Mouse (Mus musculus) hindbrain, embryonic 15.5 days (tissue): ENCODE measurements around the gene Jmjd8. TPM values are rescaled to one million over a fixed set of nuclear protein-coding genes. Genes with fewer than 3 reads are reported as not detected.

Experiments
- ATAC-seq: fragments of 200-750 bp; cut with Nextera tagmentation; 2 replicates; pipeline ENCODE4 v1.8.0; 2017; ENCODE audit warnings: low read depth, moderate number of reproducible peaks, moderate TSS enrichment; ENCODE audit not compliant: low FRiP score
- H3K27ac ChIP-seq: fragments of 300-500 bp; sonication (generic); replicated peaks from 2 replicates; pipeline ENCODE4 v1.5.1; 2015; ENCODE audit warnings: mild to moderate bottlenecking, inconsistent platforms
- H3K27me3 ChIP-seq: fragments of 300-500 bp; sonication (generic); 2 replicates; pipeline ENCODE4 v1.6.1; 2015; ENCODE audit warnings: control low read depth, inconsistent platforms
- H3K36me3 ChIP-seq: fragments of 300-500 bp; sonication (generic); 2 replicates; pipeline ENCODE4 v1.6.1; 2015; ENCODE audit warnings: control low read depth, inconsistent platforms
- H3K4me1 ChIP-seq: fragments of 300-500 bp; sonication (generic); replicated peaks from 2 replicates; pipeline ENCODE4 v1.6.1; 2015; ENCODE audit warnings: control low read depth, inconsistent platforms
- H3K4me2 ChIP-seq: fragments of 300-500 bp; sonication (generic); 2 replicates; pipeline ENCODE4 v1.6.1; 2015; ENCODE audit warnings: moderate library complexity, mild to moderate bottlenecking, inconsistent platforms
- H3K4me3 ChIP-seq: fragments of 300-500 bp; sonication (generic); 2 replicates; pipeline ENCODE4 v1.5.1; 2015; ENCODE audit warnings: mild to moderate bottlenecking, inconsistent platforms
- H3K9ac ChIP-seq: fragments of 300-500 bp; sonication (generic); 2 replicates; pipeline ENCODE4 v1.6.1; 2015; ENCODE audit warnings: inconsistent platforms
- H3K9me3 ChIP-seq: fragments of 300-500 bp; sonication (generic); 2 replicates; pipeline ENCODE4 v1.6.1; 2016; ENCODE audit warnings: control low read depth, inconsistent platforms
- WGBS: fragments of 180-500 bp; shearing (Covaris S2); methylation state at CpG from one replicate; pipeline ENCODE4 v1.1.7; 2015; 5-methylcytosine and 5-hydroxymethylcytosine counted together
- polyA plus RNA-seq: library from polyadenylated mRNA; unstranded; fragments of >200 nt; fragmentation: Nextera tagmentation; extraction: Ambion mirVana; gene quantifications from 2 replicates; pipeline ENCODE4 v1.2.1, GENCODE M21; 2015

Gene Jmjd8
- polyA plus RNA-seq, 1 experiment from 2014 or later, result 55.0 TPM

GRCm38 (mm10) chr17:25843636-25844395 lies 15.1 kb downstream of the Jmjd8 start:
- peak overlapping the region; percentile 69 for H3K27ac ChIP-seq
- ATAC-seq, result peak; percentile 52
- peak overlapping the region; percentile 71 for H3K9ac ChIP-seq
- H3K27me3 ChIP-seq, result no peaks in the 10 kb centered on the region
- peak overlapping the region; percentile 93 for H3K4me2 ChIP-seq
- 3% methylated on average over 37 of the region's 38 CpGs for WGBS
- H3K9me3 ChIP-seq, result no peaks in the 10 kb centered on the region
- H3K36me3 ChIP-seq, result peaks cover 46% of the 10 kb centered on the region
- peak overlapping the region; percentile 95 for H3K4me3 ChIP-seq
- H3K4me1 ChIP-seq, result peaks cover 19% of the 10 kb centered on the region

GRCm38 (mm10) chr17:25844396-25844901 lies 15.8 kb downstream of the Jmjd8 start, which contains the start of gene Rhot2:
TSS of gene Rhot2 (minus strand) at chr17:25844851.
- peaks cover 40% of the 10 kb centered on the region for H3K36me3 ChIP-seq
- ATAC-seq, result peak; percentile 88
- WGBS, result 1% methylated on average over 21 of the region's 21 CpGs

GRCm38 (mm10) chr17:25860229-25860628 lies 31.6 kb downstream of the Jmjd8 start:
- no peak overlapping the region for H3K27ac ChIP-seq
- H3K4me3 ChIP-seq, result 0 out of 2 replicates have a peak overlapping the region, but pooled peaks have one; percentile 65
- H3K27me3 ChIP-seq, result no peaks in the 10 kb centered on the region
- H3K9me3 ChIP-seq, result no peaks in the 10 kb centered on the region
- ATAC-seq, result no peak
- peak overlapping the region; percentile 92; the same call in 1 of the 2 replicates for H3K4me2 ChIP-seq
- H3K36me3 ChIP-seq, result no peaks in the 10 kb centered on the region
- peaks cover 18% of the 10 kb centered on the region for H3K4me1 ChIP-seq
- WGBS, result 91% methylated on average over 6 of the region's 6 CpGs
- H3K9ac ChIP-seq, result no peak overlapping the region

More at GRCm38 (mm10) chr17:25844396-25844901, 15.8 kb downstream of the Jmjd8 start, which contains the start of gene Rhot2:
- Histone ChIP-seq H3K4me3 (peak within 1 kb of the TSS; percentile 95), H3K4me2 (peak within 1 kb of the TSS; percentile 93), H3K27ac (peak within 1 kb of the TSS; percentile 69), H3K4me1 (peaks cover 19% of the 10 kb centered on the region), H3K9me3 (no peaks in the 10 kb centered on the region), H3K27me3 (no peaks in the 10 kb centered on the region), H3K9ac (peak within 1 kb of the TSS; percentile 71)

- Histone ChIP-seq H3K36me3 (no peaks in the 10 kb centered on the region), H3K27ac (peak within 1 kb of the TSS; percentile 81), H3K4me3 (peak within 1 kb of the TSS; percentile 65), H3K9ac (peak within 1 kb of the TSS; percentile 69), H3K4me1 (peaks cover 18% of the 10 kb centered on the region), H3K9me3 (no peaks in the 10 kb centered on the region), H3K27me3 (no peaks in the 10 kb centered on the region), H3K4me2 (peak within 1 kb of the TSS; percentile 92)
- 3% methylated on average over 65 of the region's 65 CpGs for WGBS
- ATAC-seq, result peak; percentile 93
Observed at GRCm38 (mm10) chr17:25860832-25861703, 32.4 kb downstream of the Jmjd8 start, which contains the start of gene Wdr90. TSS of gene Wdr90 (minus strand) at chr17:25861501.

DNA sequence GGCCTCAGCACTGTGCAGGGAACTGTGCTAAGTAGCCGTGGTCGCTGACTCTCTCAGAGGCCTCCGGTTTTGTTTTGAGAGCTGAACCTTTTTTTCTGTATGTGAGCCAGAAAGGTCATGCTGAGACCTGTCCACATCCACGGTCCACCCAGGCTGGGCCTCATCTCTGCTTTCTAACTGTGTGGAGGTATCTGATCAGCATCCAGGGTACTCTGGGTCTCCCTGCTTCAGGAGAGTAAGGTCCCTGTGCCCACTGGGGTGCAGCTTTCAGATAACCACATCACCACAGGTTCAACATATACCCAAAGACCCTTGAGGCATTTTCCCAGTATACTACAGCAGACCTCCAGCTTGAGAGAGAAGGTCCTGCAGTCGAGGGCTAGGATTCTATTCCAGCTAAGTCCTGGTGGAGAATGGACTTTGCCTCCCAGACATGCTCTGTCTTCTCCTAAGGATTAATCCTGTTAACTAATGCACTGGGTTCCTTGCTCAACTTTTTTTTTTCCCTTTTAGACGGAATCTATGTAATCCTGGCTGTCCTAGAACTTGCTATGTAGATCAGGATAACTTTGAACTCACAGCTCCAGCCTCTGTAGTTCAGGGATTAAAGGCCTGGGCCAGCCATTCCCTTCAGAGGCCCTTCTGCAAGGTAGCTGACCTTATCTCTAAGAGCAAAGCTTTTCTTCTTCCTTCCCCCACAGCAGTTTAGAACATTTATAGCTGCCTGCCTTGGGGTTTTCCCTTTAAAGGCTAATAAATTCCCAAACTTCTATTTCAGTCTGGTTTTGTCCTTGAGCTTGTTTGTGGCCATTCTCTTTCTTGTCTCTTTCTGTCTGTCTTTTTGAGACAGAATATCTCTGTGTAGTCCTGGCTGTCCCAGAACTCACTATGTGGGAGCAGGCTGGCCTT lies 33.3 kb downstream of the Jmjd8 start:
- peak overlapping the region; percentile 69 for H3K9ac ChIP-seq
- peaks cover 23% of the 10 kb centered on the region for H3K4me1 ChIP-seq
- peak overlapping the region; percentile 81 for H3K27ac ChIP-seq
- no peak for ATAC-seq
- peak overlapping the region; percentile 92 for H3K4me2 ChIP-seq
- H3K27me3 ChIP-seq, result no peaks in the 10 kb centered on the region
- peak overlapping the region; percentile 65 for H3K4me3 ChIP-seq
- WGBS, result 12% methylated on average over 6 of the region's 6 CpGs
- H3K36me3 ChIP-seq, result no peaks in the 10 kb centered on the region
- no peaks in the 10 kb centered on the region for H3K9me3 ChIP-seq

GRCm38 (mm10) chr17:25863681-25864080 lies 35.0 kb downstream of the Jmjd8 start:
- Histone ChIP-seq H3K36me3 (no peaks in the 10 kb centered on the region), H3K4me2 (no peak overlapping the region), H3K4me1 (peaks cover 36% of the 10 kb centered on the region), H3K9ac (no peak overlapping the region), H3K27me3 (no peaks in the 10 kb centered on the region), H3K27ac (no peak overlapping the region), H3K4me3 (no peak overlapping the region), H3K9me3 (no peaks in the 10 kb centered on the region)
- no peak for ATAC-seq
- WGBS, result 94% methylated on average over 6 of the region's 6 CpGs

- Histone ChIP-seq H3K27ac (no peak overlapping the region), H3K4me2 (no peak overlapping the region), H3K27me3 (no peaks in the 10 kb centered on the region), H3K9ac (no peak overlapping the region), H3K36me3 (no peaks in the 10 kb centered on the region), H3K9me3 (no peaks in the 10 kb centered on the region), H3K4me1 (peaks cover 40% of the 10 kb centered on the region), H3K4me3 (no peak overlapping the region)
- 90% methylated on average over 14 of the region's 14 CpGs for WGBS
- ATAC-seq, result no peak
Observed at GRCm38 (mm10) chr17:25864311-25864710, 35.6 kb downstream of the Jmjd8 start.

DNA sequence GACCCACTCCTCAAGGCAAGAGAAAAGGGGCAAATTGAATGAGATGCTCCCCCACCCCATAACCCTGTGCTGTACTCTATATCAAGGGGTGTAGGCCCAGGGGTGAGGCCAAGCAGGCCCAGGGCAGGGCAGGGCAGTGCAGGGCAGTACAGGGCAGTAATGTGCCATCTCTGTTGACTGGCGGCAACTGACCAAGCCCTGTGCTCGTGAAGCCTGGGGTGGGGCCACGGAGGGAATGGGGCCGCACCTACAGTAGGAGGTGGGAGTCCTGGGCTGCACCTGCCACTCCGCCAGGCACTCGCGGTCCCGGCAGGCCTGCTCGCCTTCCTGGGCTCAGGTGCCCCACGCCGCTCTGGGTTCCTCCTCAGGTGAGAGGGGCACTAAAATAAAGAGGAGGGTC lies 36.6 kb downstream of the Jmjd8 start:
- H3K9ac ChIP-seq, result no peak overlapping the region
- no peaks in the 10 kb centered on the region for H3K27me3 ChIP-seq
- no peak overlapping the region for H3K4me2 ChIP-seq
- no peak overlapping the region for H3K4me3 ChIP-seq
- no peak for ATAC-seq
- no peaks in the 10 kb centered on the region for H3K9me3 ChIP-seq
- 92% methylated on average over 11 of the region's 11 CpGs for WGBS
- no peak overlapping the region for H3K27ac ChIP-seq
- no peaks in the 10 kb centered on the region for H3K36me3 ChIP-seq
- peaks cover 38% of the 10 kb centered on the region for H3K4me1 ChIP-seq

DNA sequence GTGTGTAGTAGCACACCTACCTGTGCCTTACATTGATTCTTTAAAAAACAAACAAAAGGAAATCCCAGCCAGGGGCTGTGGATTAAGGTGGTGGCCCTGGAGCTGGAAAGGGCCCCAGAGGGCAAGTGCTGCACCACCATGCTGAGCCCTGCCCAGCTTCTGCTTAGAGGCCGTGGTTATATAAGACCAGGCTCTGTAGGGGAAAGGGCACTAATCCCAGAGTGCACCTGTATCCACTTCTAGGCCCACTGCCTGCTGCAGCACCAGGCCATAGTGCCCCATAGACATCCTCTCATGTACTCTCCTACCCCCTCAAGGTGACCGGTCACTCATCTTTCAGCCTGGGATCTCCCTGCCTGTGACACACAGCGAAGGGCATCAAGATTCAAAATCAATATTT lies 37.5 kb downstream of the Jmjd8 start:
- peaks cover 29% of the 10 kb centered on the region for H3K4me1 ChIP-seq
- no peaks in the 10 kb centered on the region for H3K27me3 ChIP-seq
- no peak for ATAC-seq
- no peak overlapping the region for H3K27ac ChIP-seq
- no peak overlapping the region for H3K4me2 ChIP-seq
- H3K4me3 ChIP-seq, result no peak overlapping the region
- H3K9ac ChIP-seq, result no peak overlapping the region
- 88% methylated on average over 3 of the region's 3 CpGs for WGBS
- no peaks in the 10 kb centered on the region for H3K36me3 ChIP-seq
- H3K9me3 ChIP-seq, result no peaks in the 10 kb centered on the region

GRCm38 (mm10) chr17:25867509-25867835 lies 38.8 kb downstream of the Jmjd8 start:
- H3K4me2 ChIP-seq, result peak overlapping the region; percentile 95
- peak overlapping the region; percentile 71 for H3K4me3 ChIP-seq
- H3K9me3 ChIP-seq, result no peaks in the 10 kb centered on the region
- H3K36me3 ChIP-seq, result no peaks in the 10 kb centered on the region
- H3K27me3 ChIP-seq, result no peaks in the 10 kb centered on the region
- peaks cover 22% of the 10 kb centered on the region for H3K4me1 ChIP-seq
- peak overlapping the region; percentile 19; the same call in 1 of the 2 replicates for H3K9ac ChIP-seq
- 16% methylated on average over 7 of the region's 7 CpGs for WGBS
- no peak overlapping the region for H3K27ac ChIP-seq
- no peak for ATAC-seq
